Mouse (Mus musculus): ENCODE results near the gene Arhgap10. TPM values are rescaled to one million over a fixed set of nuclear protein-coding genes. Genes with fewer than 3 reads are reported as not detected.

Gene Arhgap10
- polyA plus RNA-seq, 1 experiment from 2014 or later, result 3.9 TPM

DNA sequence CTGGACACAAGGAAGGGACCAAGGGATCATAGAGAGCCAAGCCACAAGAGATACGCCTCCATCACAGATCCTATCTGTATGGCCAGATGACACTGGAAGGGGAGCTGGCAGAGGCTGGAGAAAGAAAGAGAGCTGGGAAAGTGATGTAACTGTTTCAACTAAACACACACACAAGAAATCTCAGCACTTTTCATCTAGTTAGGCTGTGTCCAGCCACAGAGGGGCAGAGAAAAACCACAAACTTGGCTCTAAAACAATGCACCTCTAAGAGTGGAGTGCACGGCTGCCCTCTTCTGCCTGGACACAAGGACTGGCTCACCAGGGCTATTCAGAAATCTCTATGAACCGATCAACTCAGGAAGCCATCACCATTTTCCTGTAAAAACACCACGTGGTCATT is 175.6 kb downstream of the Arhgap10 start:
- DNase-seq, result no peak
- Histone ChIP-seq H3K4me3 (ENCODE audit: low read depth, low read length) (no peak overlapping the region), H3K9me3 (ENCODE audit: low read length) (no peaks in the 10 kb centered on the region), H3K27me3 (ENCODE audit: insufficient read depth, low read length) (no peaks in the 10 kb centered on the region), H3K27ac (ENCODE audit: low read depth) (no peak overlapping the region), H3K4me2 (ENCODE audit: low read depth, low read length) (no peak overlapping the region), H3K36me3 (replicated peaks; ENCODE audit: insufficient read depth, low read length) (0 out of 2 replicates have a peak, but pooled peaks cover 5% of the 10 kb centered on the region), H3K9ac (replicated peaks) (no peak overlapping the region), H3K4me1 (ENCODE audit: insufficient read depth) (no peaks in the 10 kb centered on the region)
- no peak for TF ChIP-seq CTCF (IDR thresholded peaks at IDR 0.05; ENCODE audit: low read depth)
- no peak for TF ChIP-seq EP300 (IDR thresholded peaks at IDR 0.05; ENCODE audit: low read depth)
- WGBS (ENCODE audit: insufficient replicate concordance), result 71% methylated on average over 4 of the region's 4 CpGs
- no peak for ATAC-seq

DNA sequence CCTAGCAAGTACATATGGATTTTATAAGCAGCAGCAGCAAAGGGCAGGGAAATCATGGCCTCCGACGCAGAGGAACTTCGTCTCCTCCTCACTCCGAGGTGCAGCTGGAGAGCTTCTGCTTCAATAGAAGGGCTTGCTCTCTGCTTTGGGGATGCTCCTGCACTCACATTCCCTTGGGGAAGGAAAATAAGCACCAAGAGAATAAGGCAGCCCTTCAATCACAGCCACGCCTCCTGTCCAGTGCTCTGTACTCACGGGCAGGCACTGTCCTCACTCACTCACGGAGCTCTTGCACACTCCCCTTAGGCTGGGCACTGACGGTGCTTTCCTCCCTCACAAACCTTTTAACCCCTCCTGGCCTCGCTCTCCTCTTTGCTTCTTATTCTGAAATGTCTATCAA is 176.4 kb downstream of the Arhgap10 start:
- DNase-seq (no peak), ATAC-seq (no peak)
- 78% methylated on average over 9 of the region's 9 CpGs for WGBS (ENCODE audit: insufficient replicate concordance)
- H3K27ac ChIP-seq (ENCODE audit: low read depth), result no peak overlapping the region
- no peak overlapping the region for H3K4me2 ChIP-seq (ENCODE audit: low read depth, low read length)
- H3K4me3 ChIP-seq (ENCODE audit: low read depth, low read length), result no peak overlapping the region
- 0 out of 2 replicates have a peak, but pooled peaks cover 5% of the 10 kb centered on the region for H3K36me3 ChIP-seq (replicated peaks; ENCODE audit: insufficient read depth, low read length)
- no peaks in the 10 kb centered on the region for H3K27me3 ChIP-seq (ENCODE audit: insufficient read depth, low read length)
- no peaks in the 10 kb centered on the region for H3K4me1 ChIP-seq (ENCODE audit: insufficient read depth)
- H3K9ac ChIP-seq (replicated peaks), result no peak overlapping the region
- TF ChIP-seq CTCF (IDR thresholded peaks at IDR 0.05; ENCODE audit: low read depth), result no peak
- TF ChIP-seq EP300 (IDR thresholded peaks at IDR 0.05; ENCODE audit: low read depth), result no peak
- no peaks in the 10 kb centered on the region for H3K9me3 ChIP-seq (ENCODE audit: low read length)

DNA sequence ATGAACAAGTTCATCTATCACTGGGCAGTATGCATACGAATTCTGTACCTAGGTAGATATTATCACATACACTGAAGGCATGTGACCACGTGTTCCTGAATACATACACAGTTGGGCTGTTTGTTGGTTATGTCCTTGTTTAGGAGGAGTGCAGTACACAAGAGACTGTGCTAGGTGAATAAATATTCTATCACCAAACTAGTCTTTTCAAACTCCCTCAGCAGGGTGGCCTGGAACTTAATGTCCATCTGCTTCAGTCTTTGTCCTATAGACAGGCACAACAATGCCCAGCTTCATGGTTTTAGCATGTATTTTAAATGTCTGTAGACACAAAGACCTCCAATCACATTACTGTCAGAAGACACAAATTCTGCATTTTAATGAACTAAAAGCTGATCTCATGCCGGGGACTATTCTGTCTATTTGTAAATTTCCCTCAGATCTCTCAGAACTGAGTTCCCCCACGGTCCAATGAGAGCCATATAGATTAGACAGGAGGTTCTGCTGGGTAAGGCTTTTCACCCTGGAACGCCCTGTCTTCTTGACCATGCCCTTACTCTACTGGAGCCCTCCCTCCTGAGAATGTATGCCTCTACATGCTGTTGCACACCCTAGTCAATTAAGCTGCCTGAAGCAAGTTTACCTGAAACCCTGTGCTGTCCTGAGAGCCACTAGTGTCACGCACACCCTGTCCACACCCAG is 177.6 kb downstream of the Arhgap10 start:
- Histone ChIP-seq H3K4me2 (ENCODE audit: low read depth, low read length) (no peak overlapping the region), H3K4me1 (ENCODE audit: insufficient read depth) (no peaks in the 10 kb centered on the region), H3K27me3 (ENCODE audit: insufficient read depth, low read length) (no peaks in the 10 kb centered on the region), H3K9me3 (ENCODE audit: low read length) (no peaks in the 10 kb centered on the region), H3K27ac (ENCODE audit: low read depth) (no peak overlapping the region), H3K4me3 (ENCODE audit: low read depth, low read length) (no peak overlapping the region), H3K36me3 (replicated peaks; ENCODE audit: insufficient read depth, low read length) (0 out of 2 replicates have a peak, but pooled peaks cover 5% of the 10 kb centered on the region), H3K9ac (replicated peaks) (no peak overlapping the region)
- ATAC-seq, result no peak
- no peak for TF ChIP-seq EP300 (IDR thresholded peaks at IDR 0.05; ENCODE audit: low read depth)
- TF ChIP-seq CTCF (IDR thresholded peaks at IDR 0.05; ENCODE audit: low read depth), result no peak
- WGBS (ENCODE audit: insufficient replicate concordance), result 76% methylated on average over 6 of the region's 6 CpGs
- DNase-seq, result no peak

DNA sequence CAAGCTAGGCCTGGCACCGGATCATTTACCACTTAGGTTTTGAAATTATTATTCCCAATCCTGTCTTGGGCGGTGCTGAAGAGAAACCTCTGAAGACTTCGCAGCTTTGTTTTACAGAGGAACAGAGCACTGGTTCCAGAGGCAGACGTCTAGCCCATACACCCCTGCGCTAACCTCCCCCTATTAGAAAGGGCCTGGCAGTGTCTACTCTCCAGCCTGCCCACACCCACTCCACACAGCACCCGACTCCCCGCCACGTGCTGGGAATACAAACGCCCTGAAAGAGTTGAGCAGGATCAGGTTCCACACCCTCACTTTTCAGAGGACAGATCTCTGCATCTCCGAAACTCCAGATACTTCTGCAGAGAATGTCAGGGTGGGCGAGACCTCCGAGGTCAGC is 180.5 kb downstream of the Arhgap10 start:
- Histone ChIP-seq H3K4me2 (ENCODE audit: low read depth, low read length) (no peak overlapping the region), H3K27ac (ENCODE audit: low read depth) (no peak overlapping the region), H3K4me3 (ENCODE audit: low read depth, low read length) (no peak overlapping the region), H3K27me3 (ENCODE audit: insufficient read depth, low read length) (no peaks in the 10 kb centered on the region), H3K9ac (replicated peaks) (no peak overlapping the region), H3K9me3 (ENCODE audit: low read length) (no peaks in the 10 kb centered on the region), H3K4me1 (ENCODE audit: insufficient read depth) (no peaks in the 10 kb centered on the region), H3K36me3 (replicated peaks; ENCODE audit: insufficient read depth, low read length) (no peaks in the 10 kb centered on the region)
- no peak for ATAC-seq
- 73% methylated on average over 12 of the region's 12 CpGs for WGBS (ENCODE audit: insufficient replicate concordance)
- TF ChIP-seq CTCF (IDR thresholded peaks at IDR 0.05; ENCODE audit: low read depth), result no peak
- TF ChIP-seq EP300 (IDR thresholded peaks at IDR 0.05; ENCODE audit: low read depth), result no peak
- DNase-seq, result no peak

DNA sequence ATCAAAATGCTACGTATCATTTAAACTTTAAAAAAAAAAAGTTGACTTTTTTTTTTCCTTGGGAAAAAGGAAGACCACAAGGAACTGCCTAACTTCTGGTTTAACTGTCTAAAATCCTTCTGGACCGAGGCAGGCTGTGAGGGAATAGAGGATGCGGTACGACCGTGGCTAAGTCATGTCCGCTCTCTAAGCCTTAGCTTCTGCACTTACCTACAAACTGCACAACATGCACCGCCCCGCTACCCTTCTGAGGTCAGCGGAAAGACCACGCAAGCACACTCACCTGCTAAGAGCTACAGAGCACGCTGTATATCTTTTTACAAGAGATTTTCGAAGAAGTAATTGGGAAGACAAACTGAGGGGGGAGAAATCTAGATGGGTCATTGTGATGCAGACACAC is 186.6 kb downstream of the Arhgap10 start:
- TF ChIP-seq EP300 (IDR thresholded peaks at IDR 0.05; ENCODE audit: low read depth) (no peak), CTCF (IDR thresholded peaks at IDR 0.05; ENCODE audit: low read depth) (no peak)
- 88% methylated on average over 12 of the region's 12 CpGs for WGBS (ENCODE audit: insufficient replicate concordance)
- Histone ChIP-seq H3K4me1 (ENCODE audit: insufficient read depth) (0 out of 2 replicates have a peak, but pooled peaks cover 3% of the 10 kb centered on the region), H3K4me2 (ENCODE audit: low read depth, low read length) (no peak overlapping the region), H3K4me3 (ENCODE audit: low read depth, low read length) (no peak overlapping the region), H3K9ac (replicated peaks) (no peak overlapping the region), H3K9me3 (ENCODE audit: low read length) (no peaks in the 10 kb centered on the region), H3K27me3 (ENCODE audit: insufficient read depth, low read length) (no peaks in the 10 kb centered on the region), H3K36me3 (replicated peaks; ENCODE audit: insufficient read depth, low read length) (no peaks in the 10 kb centered on the region), H3K27ac (ENCODE audit: low read depth) (no peak overlapping the region)
- no peak for DNase-seq
- no peak for ATAC-seq

DNA sequence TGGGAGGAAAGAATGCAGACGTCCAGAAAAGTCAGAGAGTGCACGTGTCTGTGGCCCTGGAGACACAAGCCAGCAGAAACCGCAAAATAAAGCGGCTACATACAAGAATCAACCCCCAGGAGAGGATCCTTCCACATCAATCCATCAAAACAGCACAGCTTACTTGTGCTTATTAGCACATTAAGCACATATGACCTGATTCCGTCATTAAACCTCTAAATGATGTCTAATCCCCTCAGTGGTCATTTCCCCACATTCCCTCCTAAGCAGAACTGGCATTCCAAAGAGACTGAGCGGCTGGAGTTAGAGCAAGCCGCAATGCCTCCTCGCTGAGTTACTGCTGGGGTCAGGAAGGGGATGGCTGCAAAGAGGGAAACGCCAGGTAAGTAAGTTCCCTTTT is 187.4 kb downstream of the Arhgap10 start:
- 77% methylated on average over 9 of the region's 9 CpGs for WGBS (ENCODE audit: insufficient replicate concordance)
- Histone ChIP-seq H3K9me3 (ENCODE audit: low read length) (no peaks in the 10 kb centered on the region), H3K27ac (ENCODE audit: low read depth) (no peak overlapping the region), H3K4me1 (ENCODE audit: insufficient read depth) (0 out of 2 replicates have a peak, but pooled peaks cover 3% of the 10 kb centered on the region), H3K36me3 (replicated peaks; ENCODE audit: insufficient read depth, low read length) (no peaks in the 10 kb centered on the region), H3K4me3 (ENCODE audit: low read depth, low read length) (no peak overlapping the region), H3K9ac (replicated peaks) (no peak overlapping the region), H3K4me2 (ENCODE audit: low read depth, low read length) (no peak overlapping the region), H3K27me3 (ENCODE audit: insufficient read depth, low read length) (no peaks in the 10 kb centered on the region)
- DNase-seq (no peak), ATAC-seq (no peak)
- no peak for TF ChIP-seq EP300 (IDR thresholded peaks at IDR 0.05; ENCODE audit: low read depth)
- no peak for TF ChIP-seq CTCF (IDR thresholded peaks at IDR 0.05; ENCODE audit: low read depth)

Measured in liver, postnatal 0 days (tissue).